Comparison of ENCODE assay signal across 7 mouse cellular contexts in genomic region chr1:61181099-61181821, GRCm38 (mm10).
DNase-seq lines count a peak whose midpoint lies in the region; ATAC-seq and TF ChIP-seq lines count a peak whose summit lies in the region.

No protein-coding gene starts in this region.

- peak; percentile 64 for ATAC-seq in embryonic facial prominence, embryonic 11.5 days (replicated peaks; ENCODE audit: insufficient number of reproducible peaks, low FRiP score, low TSS enrichment, low read depth)
- ATAC-seq in limb, embryonic 12.5 days (ENCODE audit: insufficient number of reproducible peaks, insufficient read depth, low FRiP score, low TSS enrichment, low read depth): peak; percentile 68; the same call in 1 of the 2 replicates
- ATAC-seq in midbrain, embryonic 15.5 days (replicated peaks): peak; percentile 90

- H3K27me3 ChIP-seq in embryonic facial prominence, embryonic 11.5 days (ENCODE audit: control insufficient read depth, insufficient read depth, low read length): no peaks in the 10 kb centered on the region
- no peaks in the 10 kb centered on the region for H3K27me3 ChIP-seq in limb, embryonic 12.5 days
- H3K27me3 ChIP-seq in midbrain, embryonic 15.5 days (replicated peaks): no peaks in the 10 kb centered on the region
- H3K27me3 ChIP-seq in spleen, adult 2 months (ENCODE audit: control insufficient read depth, insufficient read depth, low read length): no peaks in the 10 kb centered on the region

- no peak for TF ChIP-seq POLR2A in spleen, adult 2 months (IDR thresholded peaks at IDR 0.05; ENCODE audit: low read depth, low read length)

- H3K27ac ChIP-seq in embryonic facial prominence, embryonic 11.5 days (replicated peaks; ENCODE audit: low read depth, low read length): no peak overlapping the region
- H3K27ac ChIP-seq in limb, embryonic 12.5 days: 0 out of 2 replicates have a peak overlapping the region, but pooled peaks have one; percentile 4
- H3K27ac ChIP-seq in midbrain, embryonic 15.5 days: peak overlapping the region; percentile 71
- H3K27ac ChIP-seq in spleen, adult 2 months (ENCODE audit: insufficient read depth, low read length): no peak overlapping the region

- H3K36me3 ChIP-seq in embryonic facial prominence, embryonic 11.5 days (replicated peaks; ENCODE audit: control insufficient read depth, insufficient read depth, low read depth, low read length): no peaks in the 10 kb centered on the region
- no peaks in the 10 kb centered on the region for H3K36me3 ChIP-seq in limb, embryonic 12.5 days
- H3K36me3 ChIP-seq in midbrain, embryonic 15.5 days (replicated peaks): no peaks in the 10 kb centered on the region
- H3K36me3 ChIP-seq in spleen, adult 2 months (ENCODE audit: control insufficient read depth, insufficient read depth, low read length): no peaks in the 10 kb centered on the region

- TF ChIP-seq CTCF in spleen, adult 2 months (IDR thresholded peaks at IDR 0.05; ENCODE audit: extremely low read depth, insufficient read depth, insufficient read length, insufficient replicate concordance): peak; percentile 78

- peaks cover 4% of the 10 kb centered on the region; the same call in 1 of the 2 replicates for H3K4me1 ChIP-seq in embryonic facial prominence, embryonic 11.5 days (ENCODE audit: control insufficient read depth, insufficient read depth, low read length)
- H3K4me1 ChIP-seq in limb, embryonic 12.5 days (replicated peaks): peaks cover 36% of the 10 kb centered on the region
- H3K4me1 ChIP-seq in midbrain, embryonic 15.5 days: peaks cover 33% of the 10 kb centered on the region
- H3K4me1 ChIP-seq in spleen, adult 2 months (ENCODE audit: control insufficient read depth, insufficient read depth, insufficient read length): no peaks in the 10 kb centered on the region

- peak overlapping the region; percentile 21 for H3K4me2 ChIP-seq in embryonic facial prominence, embryonic 11.5 days (ENCODE audit: low read depth, low read length)
- peak overlapping the region; percentile 46 for H3K4me2 ChIP-seq in limb, embryonic 12.5 days
- H3K4me2 ChIP-seq in midbrain, embryonic 15.5 days: peak overlapping the region; percentile 36

- H3K9me3 ChIP-seq in embryonic facial prominence, embryonic 11.5 days (replicated peaks; ENCODE audit: control insufficient read depth, low read length): no peaks in the 10 kb centered on the region
- no peaks in the 10 kb centered on the region for H3K9me3 ChIP-seq in limb, embryonic 12.5 days
- no peaks in the 10 kb centered on the region for H3K9me3 ChIP-seq in midbrain, embryonic 15.5 days

- H3K9ac ChIP-seq in embryonic facial prominence, embryonic 11.5 days (replicated peaks; ENCODE audit: low read length): peak overlapping the region; percentile 9; the same call in 1 of the 2 replicates
- H3K9ac ChIP-seq in limb, embryonic 12.5 days (replicated peaks): no peak overlapping the region
- H3K9ac ChIP-seq in midbrain, embryonic 15.5 days: peak overlapping the region; percentile 1; the same call in 1 of the 2 replicates

- no peak overlapping the region for H3K4me3 ChIP-seq in embryonic facial prominence, embryonic 11.5 days (ENCODE audit: low read depth, low read length)
- peak overlapping the region; percentile 5; the same call in 1 of the 2 replicates for H3K4me3 ChIP-seq in limb, embryonic 12.5 days (replicated peaks)
- peak overlapping the region; percentile 16 for H3K4me3 ChIP-seq in midbrain, embryonic 15.5 days
- H3K4me3 ChIP-seq in spleen, adult 2 months (ENCODE audit: extremely low read depth, insufficient read depth, insufficient read length): no peak overlapping the region

- WGBS in embryonic facial prominence, embryonic 11.5 days: 24% methylated on average over 15 of the region's 15 CpGs
- WGBS in limb, embryonic 12.5 days: 13% methylated on average over 15 of the region's 15 CpGs
- WGBS in midbrain, embryonic 15.5 days: 24% methylated on average over 15 of the region's 15 CpGs
- 10% methylated on average over 15 of the region's 15 CpGs for WGBS in spleen, adult 2 months

- peak; percentile 95 for DNase-seq in adrenal gland, postnatal 25 days
- peak; percentile 95 for DNase-seq in embryonic facial prominence, embryonic 11.5 days (ENCODE audit: low spot score)
- peak; percentile 94 for DNase-seq in heart, adult 8-10 months (ENCODE audit: low spot score)
- peak; percentile 75 to 90 for DNase-seq in kidney, adult 8-10 months
- DNase-seq in spleen, adult 2 months (ENCODE audit: low read depth in 1 of 2, low spot score in 2 of 2): peak; percentile 17 to 80

Comparison
In these comparisons a context has a peak if more than half of its experiments do, and no peak if none do; other contexts are left out.
1. H3K27ac ChIP-seq: peak in limb, embryonic 12.5 days (single experiment) and midbrain, embryonic 15.5 days (single experiment); none in embryonic facial prominence, embryonic 11.5 days (single experiment) and spleen, adult 2 months (single experiment).
2. H3K4me3 ChIP-seq: peak in limb, embryonic 12.5 days (single experiment) and midbrain, embryonic 15.5 days (single experiment); none in embryonic facial prominence, embryonic 11.5 days (single experiment) and spleen, adult 2 months (single experiment).
3. Peak in every context shown above with its lines, with median percentiles within 50 percentile points of each other: DNase-seq, ATAC-seq and H3K4me2 ChIP-seq.